Mouse (Mus musculus) cerebellum, adult 2 months (tissue): ENCODE data around the gene Actr6.

Source experiments
- CTCF ChIP-seq: fragments of 200-500 bp; IDR thresholded peaks from 2 replicates; pipeline ENCODE4 v1.5.1; 2011; ENCODE audit warnings: low read depth, mild to moderate bottlenecking, control low read depth, low read length, moderate library complexity, borderline replicate concordance; ENCODE audit not compliant: insufficient read depth
- POLR2A ChIP-seq: fragments of 200-500 bp; IDR thresholded peaks from 2 replicates; pipeline ENCODE4 v1.6.1; 2011; ENCODE audit warnings: low read length, control low read depth, borderline replicate concordance; ENCODE audit not compliant: insufficient read depth

DNA sequence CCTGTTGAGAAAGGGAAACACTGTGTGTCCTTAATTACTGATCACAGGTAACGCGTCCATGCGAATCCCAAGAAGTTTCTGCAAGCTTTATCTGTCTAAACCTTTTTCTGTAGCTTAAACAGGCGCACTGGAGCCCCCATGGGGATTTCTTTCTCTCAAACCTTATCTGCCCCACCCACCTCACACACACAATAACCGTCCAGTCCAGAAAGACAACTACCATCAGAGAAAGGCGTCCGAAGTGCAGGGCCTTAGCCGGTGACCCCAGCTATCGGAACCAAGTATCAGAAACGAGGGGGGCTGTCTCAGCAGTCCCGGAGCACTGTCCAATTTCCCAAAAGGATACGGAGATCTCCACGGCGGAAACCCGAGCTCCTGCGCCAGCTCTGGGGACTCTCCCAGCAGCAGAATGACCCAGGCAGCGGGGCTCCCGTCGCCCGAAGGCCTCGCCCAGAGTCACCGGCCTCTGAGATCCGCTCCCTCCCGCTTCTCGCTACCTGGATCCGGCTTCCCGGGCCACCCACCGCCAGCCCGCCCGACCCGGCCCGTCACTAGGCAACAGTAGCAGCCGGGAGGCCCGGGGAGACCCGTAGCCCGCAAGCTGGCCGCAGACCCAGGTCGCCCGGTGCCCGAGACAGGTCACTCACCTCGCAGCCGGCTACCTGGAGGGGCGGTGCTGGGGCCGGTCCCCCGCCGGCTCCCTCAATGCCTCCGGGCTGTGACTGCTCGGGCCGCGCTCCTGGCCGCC is 46.5 kb downstream of the Actr6 start:
- TF ChIP-seq POLR2A (no peak), CTCF (no peak)
